Mouse (Mus musculus): ENCODE data around the gene Gm13287. TPM values are rescaled to one million over a fixed set of nuclear protein-coding genes. Genes with fewer than 3 reads are reported as not detected.

Gene Gm13287
- total RNA-seq, 1 experiment from 2014 or later: not detected

Other genes starting within 250 kb of the Gm13287 start
- gene Ifna15, start 245.0 kb upstream of the Gm13287 start, total RNA-seq (2023): not detected in 4 replicates
- gene Ifna14, start 231.5 kb upstream of the Gm13287 start, total RNA-seq (2023): not detected in 4 replicates
- not detected in 4 replicates for gene Ifna9, start 210.9 kb upstream of the Gm13287 start, total RNA-seq (2023)
- gene Ifna12, start 199.9 kb upstream of the Gm13287 start, total RNA-seq (2023): not detected in 4 replicates
- gene C87499, start 168.8 kb upstream of the Gm13287 start, total RNA-seq (2023): not detected in 4 replicates
- not detected in 4 replicates for gene Ifna13, start 158.8 kb upstream of the Gm13287 start, total RNA-seq (2023)
- not detected in 4 replicates for gene Ifna16, start 126.3 kb upstream of the Gm13287 start, total RNA-seq (2023)
- gene Ifna2, start 119.3 kb upstream of the Gm13287 start, total RNA-seq (2023): not detected in 4 replicates
- not detected in 4 replicates for gene Ifnab, start 111.9 kb upstream of the Gm13287 start, total RNA-seq (2023)
- not detected in 4 replicates for gene Gm26566, start 81.4 kb upstream of the Gm13287 start, total RNA-seq (2023)
- 14.4 to 16.1 TPM (median 15.0 TPM) in 4 replicates for gene Klhl9, start 80.8 kb upstream of the Gm13287 start, total RNA-seq (2023)
- not detected in 4 replicates for gene Gm13271, start 48.4 kb upstream of the Gm13287 start, total RNA-seq (2023)
- gene Gm13283, start 43.1 kb upstream of the Gm13287 start, total RNA-seq (2023): not detected in 4 replicates
- gene Gm13290, start 29.4 kb upstream of the Gm13287 start, total RNA-seq (2023): not detected in 4 replicates
- not detected in 4 replicates for gene Gm13289, start 26.3 kb upstream of the Gm13287 start, total RNA-seq (2023)
- gene Gm13272, start 23.4 kb upstream of the Gm13287 start, total RNA-seq (2023): not detected in 4 replicates
- gene Ifnz, start 21.1 kb upstream of the Gm13287 start, total RNA-seq (2023): not detected in 4 replicates
- not detected in 4 replicates for gene Gm13276, start 17.5 kb upstream of the Gm13287 start, total RNA-seq (2023)
- not detected in 4 replicates for gene Gm13277, start 14.6 kb upstream of the Gm13287 start, total RNA-seq (2023)
- not detected in 4 replicates for gene Gm13278, start 11.7 kb upstream of the Gm13287 start, total RNA-seq (2023)
- gene Gm13275, start 8.8 kb upstream of the Gm13287 start, total RNA-seq (2023): not detected in 4 replicates
- not detected in 4 replicates for gene Gm13279, start 5.9 kb upstream of the Gm13287 start, total RNA-seq (2023)
- not detected in 4 replicates for gene Gm13285, start 3.6 kb upstream of the Gm13287 start, total RNA-seq (2023)
- gene Gm13288, start 2.3 kb downstream of the Gm13287 start, total RNA-seq (2023): not detected in 4 replicates
- gene Ifna7, start 13.0 kb downstream of the Gm13287 start, total RNA-seq (2023): not detected in 4 replicates
- not detected in 4 replicates for gene Ifna11, start 16.7 kb downstream of the Gm13287 start, total RNA-seq (2023)
- not detected in 4 replicates for gene Ifna6, start 24.2 kb downstream of the Gm13287 start, total RNA-seq (2023)
- gene Ifna5, start 32.3 kb downstream of the Gm13287 start, total RNA-seq (2023): not detected in 4 replicates
- gene Ifna4, start 38.6 kb downstream of the Gm13287 start, total RNA-seq (2023): not detected in 4 replicates
- not detected in 4 replicates for gene Ifna1, start 46.8 kb downstream of the Gm13287 start, total RNA-seq (2023)
- gene Ifne, start 76.9 kb downstream of the Gm13287 start, total RNA-seq (2023): not detected in 4 replicates

Measured in B cell, adult 62 days (primary cell).